Mouse (Mus musculus) erythroblast, adult 5-6 weeks (primary cell): Measurements from ENCODE around the gene Gtf2f1. TPM values are rescaled to one million over a fixed set of nuclear protein-coding genes. Genes with fewer than 3 reads are reported as not detected.

Source experiments
- ATAC-seq: replicated peaks from 2 replicates; pipeline ENCODE4 v1.8.0; 2016; ENCODE audit warnings: moderate number of reproducible peaks, mild to moderate bottlenecking, moderate TSS enrichment, inconsistent platforms; ENCODE audit not compliant: poor library complexity, low FRiP score, severe bottlenecking
- total RNA-seq, 2 experiments: library from RNA; stranded (forward) in 1 of 2; stranded (reverse) in 1 of 2; fragments of 150-400 nt in 1 of 2; fragments of 200-764, 138-1000 nt in 1 of 2; gene quantifications; 2 replicates each; pipeline versions ENCODE4 v1.2.3 to v1.2.4; 2015 to 2017; ENCODE audit warnings: low replicate concordance in 2 of 2

Gene Gtf2f1
- total RNA-seq, 2 experiments from 2014 or later, result 18.3 to 34.3 TPM

- no peak for ATAC-seq
These were observed 3.8 kb downstream of the Gtf2f1 start for GRCm38 (mm10) chr17:57007137-57007905.

DNA sequence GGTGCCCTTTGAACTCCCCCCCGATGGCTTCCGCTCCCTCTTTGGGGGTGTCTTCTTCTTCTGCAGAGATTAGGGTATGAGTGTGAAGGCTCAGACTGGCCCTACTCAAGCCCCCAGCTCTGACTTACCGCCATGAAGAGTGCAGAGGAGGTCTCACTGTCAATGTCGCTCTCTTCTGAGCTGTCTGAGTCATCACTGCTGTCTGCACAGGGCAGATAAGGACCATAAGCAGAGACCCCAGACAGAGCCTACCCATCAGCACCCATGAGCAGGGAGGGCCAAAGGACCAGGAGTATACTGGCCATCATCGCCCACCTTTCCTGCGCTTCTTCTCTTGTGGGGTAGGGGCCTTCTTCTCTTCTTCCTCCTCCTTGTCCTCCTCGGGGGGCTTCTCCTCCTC lies 7.1 kb downstream of the Gtf2f1 start:
- no peak for ATAC-seq

- ATAC-seq, result no peak
These were observed 9.9 kb downstream of the Gtf2f1 start for GRCm38 (mm10) chr17:57001228-57001627.

GRCm38 (mm10) chr17:56999968-57000609 lies 11.0 kb downstream of the Gtf2f1 start, which contains the start of gene Pspn:
Pspn (minus strand) TSS chr17:57000018.
- no peak for ATAC-seq

GRCm38 (mm10) chr17:56999414-56999813 lies 11.7 kb downstream of the Gtf2f1 start:
- no peak for ATAC-seq

GRCm38 (mm10) chr17:56997029-56997667 lies 13.9 kb downstream of the Gtf2f1 start, which contains the start of gene Alkbh7:
Alkbh7 (plus strand) TSS chr17:56997339.
- ATAC-seq, result peak; percentile 95

- ATAC-seq, result no peak
These were observed 14.6 kb downstream of the Gtf2f1 start for GRCm38 (mm10) chr17:56996506-56996905.

GRCm38 (mm10) chr17:56995046-56995445 lies 16.0 kb downstream of the Gtf2f1 start:
- no peak for ATAC-seq

DNA sequence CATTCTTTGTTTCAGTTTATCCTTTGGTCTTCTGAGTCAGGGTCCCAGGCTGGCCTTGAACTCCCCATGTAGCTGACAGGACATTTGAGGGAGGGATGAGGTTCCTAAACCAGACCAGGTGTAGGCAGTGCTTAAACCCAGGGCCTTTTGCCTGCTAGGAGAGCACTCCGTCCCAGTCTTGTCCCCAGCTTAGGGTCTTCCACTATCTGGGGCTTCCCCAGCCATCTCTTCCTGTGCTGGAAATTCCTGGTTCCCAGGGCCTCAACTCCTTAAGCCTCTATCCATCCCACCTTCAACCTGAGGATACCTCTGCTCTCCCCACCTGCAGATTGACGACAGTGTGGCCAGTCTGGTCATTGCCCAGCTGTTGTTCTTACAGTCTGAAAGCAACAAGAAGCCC lies 20.1 kb downstream of the Gtf2f1 start:
- no peak for ATAC-seq

DNA sequence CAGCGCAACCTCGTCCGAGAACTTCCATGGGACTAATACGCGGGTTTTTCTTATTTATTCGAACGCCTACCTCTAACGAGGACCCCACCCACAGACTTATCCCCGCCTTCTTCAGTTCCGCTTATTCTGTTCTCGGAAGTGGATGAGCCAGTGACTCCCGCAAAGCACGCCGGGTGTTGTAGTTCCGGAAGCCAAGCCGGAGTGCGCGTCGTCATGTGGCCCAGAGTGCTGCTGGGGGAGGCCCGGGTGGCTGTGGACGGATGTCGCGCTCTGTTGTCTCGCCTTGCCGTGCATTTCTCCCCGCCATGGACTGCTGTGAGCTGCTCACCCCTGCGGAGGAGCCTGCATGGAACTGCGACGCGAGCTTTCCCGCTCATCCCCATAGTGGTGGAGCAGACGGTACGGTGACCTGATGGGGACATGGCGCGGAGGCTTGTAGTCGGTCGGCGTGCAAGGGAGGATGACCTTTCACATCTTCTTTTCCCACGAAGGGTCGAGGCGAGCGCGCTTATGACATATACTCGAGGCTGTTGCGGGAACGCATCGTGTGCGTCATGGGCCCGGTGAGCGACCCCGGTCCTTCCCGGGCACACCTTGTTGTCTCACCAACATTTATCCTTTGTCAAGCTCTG lies 20.9 kb downstream of the Gtf2f1 start, which contains the start of gene Clpp:
Gene Clpp, plus strand, starts transcription at position 191 of the 632 bp plus-strand sequence.
- peak; percentile 97 for ATAC-seq

DNA sequence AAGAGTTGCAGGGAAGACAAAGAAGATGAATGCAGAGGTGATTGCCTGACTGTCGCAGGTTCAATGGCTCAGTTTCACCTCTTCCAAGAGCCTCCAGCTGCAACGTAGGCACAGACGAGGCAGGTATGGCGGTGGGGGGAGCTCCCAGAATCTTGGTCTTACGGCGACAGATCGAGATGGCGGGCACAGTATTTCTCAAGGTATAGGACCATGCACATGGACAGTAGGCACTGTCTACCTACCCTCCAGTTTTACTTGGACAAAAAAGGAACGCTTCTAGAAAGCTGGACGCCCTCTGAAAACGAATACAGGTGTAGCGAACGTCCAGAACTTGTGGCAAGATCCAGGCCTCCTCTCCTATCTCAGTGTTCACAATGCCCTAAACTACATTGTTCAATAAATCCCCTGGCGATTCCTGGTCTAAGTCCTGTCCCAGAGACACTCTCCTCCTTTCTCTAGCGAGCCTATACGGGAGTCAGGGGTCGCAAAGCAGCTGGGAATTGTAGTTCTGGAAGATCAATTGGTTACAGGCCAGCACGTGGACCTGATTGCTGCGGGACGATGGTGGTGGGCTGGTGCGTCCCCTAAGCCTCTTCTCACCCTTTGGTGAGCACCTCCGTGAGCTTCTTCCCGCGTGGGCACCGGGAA lies 21.5 kb downstream of the Gtf2f1 start:
- ATAC-seq, result peak; percentile 74

GRCm38 (mm10) chr17:56988921-56989430 lies 22.1 kb downstream of the Gtf2f1 start:
- no peak for ATAC-seq

GRCm38 (mm10) chr17:56988441-56988840 lies 22.6 kb downstream of the Gtf2f1 start:
- no peak for ATAC-seq

DNA sequence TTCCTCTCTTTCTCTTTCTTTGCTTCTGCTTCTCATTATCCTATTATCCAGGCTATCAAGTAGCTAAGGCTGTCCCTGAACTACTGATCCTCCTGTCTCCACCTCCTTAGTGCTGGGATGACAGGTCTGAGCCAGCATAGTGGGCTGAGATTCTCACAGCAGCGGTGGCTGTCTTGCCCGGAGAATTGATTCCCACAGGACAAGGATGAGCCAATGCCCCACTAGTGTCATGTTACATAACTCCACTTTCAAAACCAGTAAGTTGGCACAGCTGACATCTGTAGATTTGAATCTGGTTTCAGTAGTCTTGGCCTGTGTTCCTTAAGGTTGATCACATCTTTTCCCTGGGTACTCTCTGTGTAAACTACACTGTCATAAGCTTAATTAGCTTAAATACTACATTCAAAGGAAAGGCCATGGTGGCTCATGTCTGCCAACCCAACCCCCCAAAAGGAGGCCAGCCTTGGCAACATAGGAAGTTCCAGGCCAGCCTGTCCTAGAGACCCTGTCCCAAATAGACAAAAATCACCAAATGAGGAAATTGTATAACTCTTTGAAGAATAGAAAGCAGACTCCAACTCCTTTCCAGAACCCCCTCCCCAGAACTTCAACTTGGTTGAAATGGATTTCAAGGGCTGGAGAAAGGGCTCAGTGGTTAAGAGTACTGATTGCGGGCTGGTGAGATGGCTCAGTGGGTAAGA lies 24.8 kb downstream of the Gtf2f1 start:
- ATAC-seq, result no peak

- no peak for ATAC-seq
These were observed 25.4 kb downstream of the Gtf2f1 start for GRCm38 (mm10) chr17:56985656-56986055.

DNA sequence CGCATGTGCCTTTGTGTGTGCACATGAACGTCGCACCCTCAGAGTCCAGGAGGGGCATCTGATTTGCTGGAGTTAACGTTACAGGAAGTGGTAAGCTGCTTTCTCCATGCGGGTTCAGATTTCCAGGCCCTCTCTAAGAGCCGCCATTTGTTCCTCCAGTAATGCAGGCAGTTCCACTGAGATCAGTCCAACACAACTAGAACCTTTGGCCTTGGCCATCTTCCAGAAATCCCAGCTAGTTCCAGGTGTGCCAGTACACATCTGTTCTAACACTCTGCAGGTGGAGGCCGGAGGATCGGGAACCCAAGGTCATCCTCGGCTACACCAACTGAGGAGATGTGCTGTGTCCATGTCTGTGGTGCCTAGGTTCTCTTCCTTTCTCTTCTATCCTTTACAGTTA lies 26.2 kb downstream of the Gtf2f1 start:
- no peak for ATAC-seq

- ATAC-seq, result no peak
These were observed 29.1 kb downstream of the Gtf2f1 start, which contains the start of gene Acer1 for GRCm38 (mm10) chr17:56982013-56982412. Acer1 (minus strand) TSS chr17:56982126.

DNA sequence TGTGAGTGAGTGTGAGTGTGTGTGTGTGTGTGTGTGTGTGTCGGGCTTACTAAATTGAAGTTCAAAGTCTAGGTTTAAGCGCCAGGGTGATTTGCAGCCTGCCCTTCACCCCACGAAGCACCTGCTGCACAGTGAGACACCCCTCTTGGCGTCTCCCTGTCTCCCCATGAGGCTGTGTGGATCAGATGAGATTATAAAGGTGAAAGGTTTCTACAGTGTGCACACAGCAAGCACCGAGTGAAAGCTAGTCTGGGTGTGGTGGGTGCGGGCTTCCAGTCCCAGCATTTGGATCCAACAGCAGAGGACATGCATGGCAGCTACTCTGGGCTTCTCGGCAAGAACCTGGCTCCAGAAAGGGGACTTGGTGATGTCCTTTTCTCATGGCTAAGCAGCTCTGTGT lies 30.0 kb downstream of the Gtf2f1 start:
- ATAC-seq, result no peak

- ATAC-seq, result no peak
These were observed 31.6 kb downstream of the Gtf2f1 start for GRCm38 (mm10) chr17:56979524-56979923.
